Mouse (Mus musculus) stomach, postnatal 0 days (tissue): ENCODE data around the gene Kdm5a.

Experiments used
- CTCF ChIP-seq: IDR thresholded peaks from 2 replicates; pipeline ENCODE4 v1.5.1; 2016; ENCODE audit warnings: antibody characterized with exemption, low read depth, mild to moderate bottlenecking, moderate library complexity
- EP300 ChIP-seq: optimal IDR thresholded peaks from 2 replicates; pipeline ENCODE3; 2016; ENCODE audit warnings: antibody characterized with exemption

- no peak; the same call in 1 of the 2 replicates for TF ChIP-seq CTCF
- no peak for TF ChIP-seq EP300
These were observed 99.4 kb downstream of the Kdm5a start, which contains the start of gene Il17ra for GRCm38 (mm10) chr6:120463086-120463871.
